Mouse (Mus musculus): Measurements from ENCODE around the gene Prl2c5.
"Not testable (repeated sequence)": the region's sequence is repeated elsewhere in the genome, so short reads cannot be mapped to it uniquely, and the experiment has no call there.

The Prl2c5 gene

DNA sequence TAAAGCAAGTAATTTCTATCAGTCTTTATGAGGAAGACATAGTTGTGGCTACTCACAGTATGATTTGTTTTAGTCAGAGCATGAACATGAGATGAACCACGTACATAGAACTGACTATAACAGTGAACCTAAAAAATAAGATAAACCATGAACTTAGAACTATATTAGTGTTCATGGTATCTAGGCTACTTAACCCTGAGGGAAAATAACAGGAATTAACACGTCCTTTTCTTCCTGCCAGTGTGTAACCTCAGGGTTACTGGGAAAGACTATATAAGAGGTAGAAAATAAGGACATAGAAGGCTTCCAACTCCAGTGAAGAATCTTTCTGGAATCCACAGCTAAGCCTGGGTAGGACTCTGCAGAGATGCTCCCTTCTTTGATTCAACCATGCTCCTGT lies at the start of gene Prl2c5:
TSS of gene Prl2c5 (plus strand) at position 301 of the 400 bp plus-strand sequence.
- DNase-seq (ENCODE audit: low read depth, low spot score): not testable (repeated sequence)

DNA sequence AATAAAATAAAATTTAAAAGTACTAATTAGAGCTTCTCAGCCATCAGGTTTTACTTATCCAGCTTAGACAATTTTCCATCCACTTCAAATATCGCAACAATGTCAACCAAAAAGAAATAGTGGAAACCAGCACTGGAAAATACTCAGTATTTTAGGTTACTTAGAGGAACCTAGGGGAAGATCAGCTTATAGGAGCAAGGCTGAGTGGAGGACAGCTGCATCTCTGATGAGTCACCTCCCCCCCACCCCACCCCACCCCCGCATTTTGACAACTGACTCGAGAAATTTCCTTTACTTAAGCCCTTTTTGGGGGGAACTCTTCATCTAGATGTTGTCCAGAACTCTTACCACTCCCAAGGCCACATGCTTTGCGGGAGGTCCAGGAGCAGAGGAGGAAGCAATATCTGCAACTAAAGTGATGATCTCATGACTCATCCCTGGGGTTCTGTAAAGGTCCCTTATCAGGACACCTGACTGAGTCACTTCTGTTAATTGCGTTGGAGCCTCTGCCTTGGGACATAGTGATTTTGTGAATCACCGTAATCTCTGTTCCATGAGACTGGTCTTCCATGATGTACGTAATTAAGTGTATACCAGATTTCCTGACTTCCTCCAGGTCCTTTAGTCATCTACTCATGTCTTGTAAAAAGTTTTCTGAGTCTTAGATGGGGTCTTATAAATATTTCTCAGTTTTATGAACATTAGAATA lies 19.6 kb upstream of the Prl2c5 start:
- not testable (repeated sequence) for DNase-seq (ENCODE audit: low read depth, low spot score)

DNA sequence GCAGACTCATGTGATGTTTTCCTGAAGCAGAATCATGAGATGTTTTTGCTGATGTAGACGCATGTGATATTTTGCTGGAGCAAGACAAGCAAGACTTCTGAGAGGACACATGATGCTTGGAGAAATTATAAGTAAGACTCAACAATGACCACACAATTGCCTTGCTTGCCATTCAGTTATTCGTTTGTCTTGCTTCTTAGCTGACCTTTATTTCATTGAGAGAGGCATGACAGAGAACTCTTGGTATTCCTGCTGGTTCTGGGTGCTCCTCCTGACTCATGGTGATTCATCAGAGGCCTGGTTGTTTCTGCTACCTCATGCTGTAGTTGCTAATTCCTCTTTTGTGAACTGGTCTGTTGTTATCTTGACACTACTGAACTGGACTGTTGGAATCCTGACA lies 13.9 kb upstream of the Prl2c5 start:
- not testable (repeated sequence) for DNase-seq (ENCODE audit: low read depth, low spot score)

DNA sequence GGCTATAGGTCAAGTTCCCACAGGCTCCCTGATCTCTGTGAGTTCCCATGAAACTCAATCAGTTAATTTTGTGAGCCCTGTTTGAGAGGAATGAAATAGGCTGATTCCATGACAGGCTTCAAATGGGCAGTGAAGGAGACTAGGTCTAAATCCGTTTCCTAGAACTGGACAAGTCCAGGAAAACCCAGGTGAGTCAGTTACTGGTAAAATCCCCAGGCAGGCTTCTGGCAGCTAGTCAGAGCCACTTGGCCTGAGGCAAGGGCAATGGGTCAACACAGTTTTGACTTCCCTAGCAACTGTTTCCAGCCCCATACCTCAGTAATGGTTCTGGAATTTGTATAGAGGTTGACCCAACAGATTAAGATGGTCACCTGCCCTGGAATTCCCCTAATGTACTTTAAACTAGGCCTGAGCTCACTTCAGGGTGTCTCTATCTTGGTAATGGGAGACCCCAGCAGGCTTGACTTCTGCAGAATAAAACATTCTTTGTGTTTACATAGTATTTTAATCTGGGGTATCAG lies 8.8 kb upstream of the Prl2c5 start:
- DNase-seq (ENCODE audit: low read depth, low spot score): not testable (repeated sequence)

DNA sequence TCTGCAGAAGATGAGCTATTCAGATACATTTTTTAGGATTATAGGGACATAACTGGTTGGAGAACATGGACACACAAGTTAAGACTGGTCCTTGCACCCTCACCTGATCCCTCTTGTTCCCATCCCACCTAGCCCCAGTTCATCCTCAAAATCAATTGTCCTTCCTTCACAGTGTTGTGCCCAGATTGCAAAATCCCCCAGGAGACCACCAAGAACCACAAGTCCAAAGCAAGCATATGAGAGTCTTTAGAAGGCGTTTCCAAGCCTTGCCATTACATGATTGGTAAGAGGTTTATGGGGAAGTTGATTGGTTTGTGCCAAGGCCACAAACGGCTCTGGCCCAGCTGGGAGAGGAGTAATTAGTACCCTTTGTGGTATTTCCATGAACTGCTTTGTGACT lies 6.8 kb upstream of the Prl2c5 start:
- not testable (repeated sequence) for DNase-seq (ENCODE audit: low read depth, low spot score)

DNA sequence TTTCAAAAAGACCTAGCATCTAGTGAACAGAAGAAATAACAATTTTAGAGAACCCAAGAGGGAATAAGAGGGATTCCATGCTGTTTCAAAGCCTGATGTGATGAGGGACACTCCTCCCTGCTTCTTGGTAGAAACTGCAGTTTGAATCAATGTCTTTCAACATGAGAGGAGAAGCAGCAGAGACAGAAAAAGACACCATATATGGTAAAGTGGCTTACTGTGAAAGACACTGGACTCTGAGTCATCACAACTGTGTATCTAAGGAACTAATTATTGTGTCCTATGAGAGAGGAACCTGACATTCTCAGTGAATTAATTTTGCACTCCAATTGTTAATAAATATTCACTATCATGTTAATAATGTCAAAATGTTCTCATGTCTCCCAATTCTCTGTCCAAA lies 28.7 kb downstream of the Prl2c5 start:
- not testable (repeated sequence) for DNase-seq (ENCODE audit: low read depth, low spot score)

DNA sequence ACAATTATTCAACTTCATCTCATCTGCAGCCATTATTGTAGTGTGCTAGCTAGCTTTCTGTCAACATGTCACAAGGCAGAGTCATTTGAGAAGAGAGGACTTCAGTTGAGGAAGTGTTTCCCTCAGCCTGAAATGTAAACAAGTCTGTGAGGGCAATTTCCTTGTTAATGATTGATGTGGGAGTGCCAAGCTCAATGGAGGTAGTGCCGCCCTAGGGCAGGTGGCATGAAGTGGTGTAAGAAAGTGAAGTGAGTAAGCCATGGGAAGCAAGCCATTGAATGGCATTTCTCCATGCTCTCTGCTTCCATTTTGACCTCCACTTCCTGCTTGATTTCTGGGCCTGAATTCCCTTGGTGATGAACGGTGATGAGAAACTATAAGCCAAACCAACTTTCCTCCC lies 33.8 kb downstream of the Prl2c5 start:
- DNase-seq (ENCODE audit: low read depth, low spot score): not testable (repeated sequence)

DNA sequence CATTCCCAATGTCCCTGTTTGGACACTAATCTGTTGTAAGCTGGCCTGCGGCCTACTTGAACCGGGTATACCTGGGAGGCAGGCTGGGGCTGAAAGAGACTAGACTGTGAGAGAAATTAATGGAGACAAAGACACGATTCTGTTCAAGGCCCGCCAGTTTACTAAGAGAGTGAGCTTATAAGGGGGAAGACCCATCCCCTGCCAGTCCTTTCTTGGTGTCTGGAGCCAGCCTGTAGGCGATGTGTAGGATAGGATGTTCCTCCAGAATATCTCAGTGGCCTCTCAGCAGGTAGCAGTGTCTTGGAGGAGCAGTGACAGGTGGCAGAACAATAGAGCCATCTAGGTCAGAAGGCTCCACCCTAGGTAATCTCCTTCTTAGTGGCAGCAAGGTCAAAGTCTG lies 37.7 kb downstream of the Prl2c5 start:
- DNase-seq (ENCODE audit: low read depth, low spot score): not testable (repeated sequence)

DNA sequence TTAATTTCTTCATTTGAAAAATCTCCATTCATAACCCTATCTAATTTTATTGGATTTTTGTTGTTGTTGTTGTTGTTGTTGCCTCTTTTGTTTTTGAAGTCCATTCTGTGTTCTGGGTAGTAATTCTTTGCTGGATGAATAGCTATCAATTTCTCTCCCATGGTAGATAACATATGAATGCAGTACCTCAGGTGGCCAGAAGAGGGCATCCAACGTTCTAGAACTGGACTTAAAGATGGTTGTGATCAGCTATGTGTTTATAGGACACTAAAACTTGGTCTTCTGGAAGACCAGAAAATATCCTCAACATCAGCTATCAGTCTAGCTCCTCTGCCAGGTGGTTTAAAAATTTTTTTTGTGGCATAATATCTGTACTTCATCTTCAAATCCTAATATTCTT lies 54.9 kb downstream of the Prl2c5 start:
- DNase-seq (ENCODE audit: low read depth, low spot score): peak; percentile 1

Measured in forelimb bud, embryonic 11.5 days (tissue).